32 mouse cellular contexts compared by ENCODE assay signal in the genomic region with DNA sequence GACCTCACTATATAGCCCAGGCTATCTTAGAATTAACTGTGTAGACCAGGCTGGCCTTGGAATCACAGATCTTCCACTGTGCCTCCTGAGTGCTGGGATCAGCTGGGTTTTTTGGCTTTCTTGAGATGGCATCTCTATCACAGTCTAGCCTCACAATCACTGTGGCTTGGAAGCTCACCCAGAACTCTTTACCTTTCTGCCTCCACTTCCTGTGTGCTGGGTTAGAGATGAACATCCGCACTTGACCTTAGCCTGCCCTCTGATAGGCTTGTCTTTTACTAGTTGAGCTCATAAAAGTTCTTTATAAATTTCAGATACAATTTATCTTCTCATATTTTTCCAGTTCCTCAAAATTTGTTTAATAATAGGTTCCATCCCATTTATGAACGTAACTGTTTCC. TPM values are rescaled to one million over a fixed set of nuclear protein-coding genes. Genes with fewer than 3 reads are reported as not detected.
DNase-seq lines count a peak whose midpoint lies in the region; ATAC-seq and TF ChIP-seq lines count a peak whose summit lies in the region.
"Had no signal": no experiment of that assay in that cellular context is flagged by ENCODE, and none has a peak within 500 bp of the region (broad histone marks: within the 10 kb centered on the region; RNA-seq: fewer than 3 reads in every experiment).

No protein-coding gene starts in this region.

- H3K4me1 ChIP-seq in spleen, adult 2 months (ENCODE audit: control insufficient read depth, insufficient read depth, insufficient read length) = peaks cover 32% of the 10 kb centered on the region; the same call in 1 of the 2 replicates
- peaks cover 50% of the 10 kb centered on the region for H3K4me1 ChIP-seq in liver, embryonic 11.5 days (replicated peaks; ENCODE audit: control insufficient read depth, insufficient read depth, low read length)
- peaks cover 20% of the 10 kb centered on the region for H3K4me1 ChIP-seq in hindbrain, embryonic 16.5 days (ENCODE audit: control insufficient read depth, insufficient read depth, low read depth, low read length)

- H3K27ac ChIP-seq in spleen, adult 2 months (ENCODE audit: insufficient read depth, low read length) = peak overlapping the region; percentile 25
- H3K27ac ChIP-seq in liver, embryonic 11.5 days (ENCODE audit: low read depth, low read length) = no peak overlapping the region
- no peak overlapping the region for H3K27ac ChIP-seq in hindbrain, embryonic 16.5 days (ENCODE audit: low read depth, low read length)
- H3K27ac ChIP-seq: embryonic facial prominence, embryonic 12.5 days; embryonic facial prominence, embryonic 15.5 days; heart, adult 2 months; heart, embryonic 13.5 days; hindbrain, embryonic 14.5 days had no signal

- TF ChIP-seq CTCF in spleen, adult 2 months (IDR thresholded peaks at IDR 0.05; ENCODE audit: extremely low read depth, insufficient read depth, insufficient read length, insufficient replicate concordance) = no peak

- no peaks in the 10 kb centered on the region for H3K36me3 ChIP-seq in spleen, adult 2 months (ENCODE audit: control insufficient read depth, insufficient read depth, low read length)
- no peaks in the 10 kb centered on the region for H3K36me3 ChIP-seq in liver, embryonic 11.5 days (ENCODE audit: control insufficient read depth, insufficient read depth, low read length)
- no peaks in the 10 kb centered on the region for H3K36me3 ChIP-seq in hindbrain, embryonic 16.5 days (ENCODE audit: control insufficient read depth, insufficient read depth, low read length)
- H3K36me3 ChIP-seq: embryonic facial prominence, embryonic 12.5 days; embryonic facial prominence, embryonic 15.5 days; heart, embryonic 10.5 days had no signal

- no peak overlapping the region for H3K4me3 ChIP-seq in spleen, adult 2 months (ENCODE audit: extremely low read depth, insufficient read depth, insufficient read length)
- H3K4me3 ChIP-seq in liver, embryonic 11.5 days (ENCODE audit: low read depth, low read length) = no peak overlapping the region
- no peak overlapping the region for H3K4me3 ChIP-seq in hindbrain, embryonic 16.5 days (ENCODE audit: low read length)
- H3K4me3 ChIP-seq: embryonic facial prominence, embryonic 12.5 days; embryonic facial prominence, embryonic 15.5 days; heart, adult 2 months; heart, embryonic 10.5 days; heart, embryonic 13.5 days had no signal

- H3K4me2 ChIP-seq in liver, embryonic 11.5 days = no peak overlapping the region
- H3K4me2 ChIP-seq in hindbrain, embryonic 16.5 days (ENCODE audit: low read length) = no peak overlapping the region
- H3K4me2 ChIP-seq: embryonic facial prominence, embryonic 12.5 days; embryonic facial prominence, embryonic 15.5 days; heart, embryonic 13.5 days; hindbrain, embryonic 14.5 days had no signal

- ATAC-seq in inflammation-experienced regulatory T-cells, adult 6 months = peak; percentile 58
- ATAC-seq in liver, embryonic 11.5 days (replicated peaks; ENCODE audit: low FRiP score) = no peak
- ATAC-seq in hindbrain, embryonic 16.5 days = no peak
- ATAC-seq: forebrain, embryonic 14.5 days; forebrain, postnatal 0 days; intestine, postnatal 0 days had no signal

- no peak overlapping the region for H3K9ac ChIP-seq in liver, embryonic 11.5 days (ENCODE audit: low read depth, low read length)
- no peak overlapping the region for H3K9ac ChIP-seq in hindbrain, embryonic 16.5 days (ENCODE audit: low read depth, low read length)
- H3K9ac ChIP-seq: embryonic facial prominence, embryonic 12.5 days; embryonic facial prominence, embryonic 15.5 days; forebrain, postnatal 0 days; heart, embryonic 13.5 days; hindbrain, embryonic 14.5 days had no signal

- 64% methylated on average over 2 of the region's 2 CpGs for WGBS in spleen, adult 2 months
- WGBS in liver, embryonic 11.5 days = 84% methylated on average over 2 of the region's 2 CpGs
- 96% methylated on average over 2 of the region's 2 CpGs for WGBS in hindbrain, embryonic 16.5 days

- H3K9me3 ChIP-seq in liver, embryonic 11.5 days (ENCODE audit: control insufficient read depth, low read length) = no peaks in the 10 kb centered on the region
- H3K9me3 ChIP-seq in hindbrain, embryonic 16.5 days (ENCODE audit: control insufficient read depth, low read length) = no peaks in the 10 kb centered on the region
- H3K9me3 ChIP-seq: embryonic facial prominence, embryonic 12.5 days; embryonic facial prominence, embryonic 15.5 days; G1E; heart, embryonic 10.5 days; heart, embryonic 13.5 days had no signal

- no peak for TF ChIP-seq POLR2A in spleen, adult 2 months (IDR thresholded peaks at IDR 0.05; ENCODE audit: low read depth, low read length)

- no peak for DNase-seq in spleen, adult 2 months (ENCODE audit: low read depth in 1 of 2, low spot score in 2 of 2)
- DNase-seq in spleen, postnatal 10 days (ENCODE audit: low spot score in 2 of 2) = no peak
- DNase-seq in CD4-positive, CD25-positive, alpha-beta regulatory T cell, adult 2 months (ENCODE audit: low read depth, low spot score) = peak; percentile 67
- peak; percentile 32 for DNase-seq in T-cell, adult 2 months (ENCODE audit: low spot score)
- DNase-seq in liver, embryonic 11.5 days (ENCODE audit: low spot score) = no peak
- DNase-seq in adrenal gland, adult (ENCODE audit: inconsistent age in 2 of 2, low spot score in 1 of 2) = no peak
- DNase-seq: adrenal gland, adult 2 months; adrenal gland, postnatal 14 days; B cell, adult 2 months; cerebellum, adult 11 months; cerebellum, adult 2 months; cerebellum, adult 9-11 months; cerebellum, postnatal 25 days; forebrain, postnatal 0 days; gastrocnemius, postnatal 36 days; heart, adult 2 months; heart, postnatal 14 days; heart, postnatal 4 days had no signal

- no peaks in the 10 kb centered on the region for H3K27me3 ChIP-seq in spleen, adult 2 months (ENCODE audit: control insufficient read depth, insufficient read depth, low read length)
- H3K27me3 ChIP-seq in liver, embryonic 11.5 days (replicated peaks; ENCODE audit: control insufficient read depth, insufficient read depth, low read length) = no peaks in the 10 kb centered on the region
- no peaks in the 10 kb centered on the region for H3K27me3 ChIP-seq in hindbrain, embryonic 16.5 days (replicated peaks; ENCODE audit: control insufficient read depth, insufficient read depth, low read length)
- H3K27me3 ChIP-seq: CH12.LX; embryonic facial prominence, embryonic 12.5 days; embryonic facial prominence, embryonic 15.5 days; heart, embryonic 13.5 days had no signal

RNA-seq across cellular contexts. Expression of gene Acot7, which starts 10.7 kb away (rescaled TPM):
- polyA plus RNA-seq in spleen, adult 2 months (2012; rRNA removed) = 15.4 and 17.9 TPM in 2 replicates
- 100 to 1,000 TPM; 124 to 249 (median 126) TPM for polyA plus RNA-seq in inflammation-experienced regulatory T-cells, adult 6 months (2017; shearing (Covaris generic))
- polyA plus RNA-seq in liver, embryonic 11.5 days (2014; fragmentation: Nextera tagmentation; extraction: Ambion mirVana) = 50.0 and 51.1 TPM in 2 replicates
- polyA plus RNA-seq in hindbrain, embryonic 16.5 days (2015; fragmentation: Nextera tagmentation; extraction: Ambion mirVana) = 478 and 542 TPM in 2 replicates

RNA-seq across cellular contexts. Expression of gene Hes2, which starts 30.0 kb away (rescaled TPM):
- not detected in 2 replicates for polyA plus RNA-seq in spleen, adult 2 months (2012; rRNA removed)
- polyA plus RNA-seq in inflammation-experienced regulatory T-cells, adult 6 months (2017; shearing (Covaris generic)) = not detected
- polyA plus RNA-seq in liver, embryonic 11.5 days (2014; fragmentation: Nextera tagmentation; extraction: Ambion mirVana) = not detected in 2 replicates
- not detected in 2 replicates for polyA plus RNA-seq in hindbrain, embryonic 16.5 days (2015; fragmentation: Nextera tagmentation; extraction: Ambion mirVana)
- polyA plus RNA-seq: adrenal gland, adult 2 months; cerebellum, adult 2 months; embryonic facial prominence, embryonic 12.5 days; forebrain, embryonic 11.5 days; forebrain, embryonic 14.5 days; forebrain, postnatal 0 days; frontal cortex, adult 2 months; heart, adult 2 months; heart, embryonic 10.5 days; heart, embryonic 13.5 days; hindbrain, embryonic 14.5 days; intestine, embryonic 14.5 days had no signal

RNA-seq across cellular contexts. Expression of gene Espn, which starts 36.5 kb away (rescaled TPM):
- polyA plus RNA-seq in spleen, adult 2 months (2012; rRNA removed) = 2.1 and 2.7 TPM in 2 replicates
- polyA plus RNA-seq in inflammation-experienced regulatory T-cells, adult 6 months (2017; shearing (Covaris generic)) = 10 to 100 TPM in 1 of 3 experiments, 1 to 10 TPM in 2; 6.0 to 13.1 (median 9.7) TPM
- 4.1 and 5.3 TPM in 2 replicates for polyA plus RNA-seq in liver, embryonic 11.5 days (2014; fragmentation: Nextera tagmentation; extraction: Ambion mirVana)
- 0.34 and 0.46 TPM in 2 replicates for polyA plus RNA-seq in hindbrain, embryonic 16.5 days (2015; fragmentation: Nextera tagmentation; extraction: Ambion mirVana)
- polyA plus RNA-seq: forebrain, embryonic 14.5 days had no signal

Comparison
In these comparisons a context has a peak if more than half of its experiments do, and no peak if none do; other contexts are left out.
1. DNase-seq: peak in CD4-positive, CD25-positive, alpha-beta regulatory T cell, adult 2 months (single experiment) and T-cell, adult 2 months (single experiment); none in spleen, adult 2 months (0 of 2), spleen, postnatal 10 days (0 of 2), liver, embryonic 11.5 days (single experiment) and adrenal gland, adult (0 of 2).